15 mouse cellular contexts compared by ENCODE assay signal in genomic region chr2:68415691-68416090, GRCm38 (mm10). TPM values are rescaled to one million over a fixed set of nuclear protein-coding genes. Genes with fewer than 3 reads are reported as not detected.
DNase-seq lines count a peak whose midpoint lies in the region; ATAC-seq and TF ChIP-seq lines count a peak whose summit lies in the region.
"Had no signal": no experiment of that assay in that cellular context is flagged by ENCODE, and none has a peak within 500 bp of the region (broad histone marks: within the 10 kb centered on the region; RNA-seq: fewer than 3 reads in every experiment).

No protein-coding gene starts in this region.

- 52% methylated on average over 6 of the region's 6 CpGs for WGBS in lung, embryonic 14.5 days
- 41% methylated on average over 6 of the region's 6 CpGs for WGBS in heart, embryonic 16.5 days

- DNase-seq in lung, embryonic 14.5 days, result peak; percentile 19
- DNase-seq in lung, postnatal 10 days, result no peak
- peak; percentile 29 to 52 for DNase-seq in cerebellum, postnatal 14 days
- peak; percentile 26 for DNase-seq in lung, postnatal 25 days (ENCODE audit: low spot score)
- no peak for DNase-seq in retina, embryonic 14.5 days (ENCODE audit: low spot score)
- DNase-seq in testis, postnatal 14 days (ENCODE audit: low spot score), result no peak
- DNase-seq in left cerebral cortex, adult 9 months (ENCODE audit: low spot score in 2 of 2), result no peak
- DNase-seq: adrenal gland, adult 2 months; right cerebral cortex, postnatal 4 days had no signal

- no peak overlapping the region for H3K27ac ChIP-seq in lung, embryonic 14.5 days (ENCODE audit: low read depth)
- H3K27ac ChIP-seq in heart, embryonic 16.5 days (ENCODE audit: low read length), result peak overlapping the region; percentile 91
- H3K27ac ChIP-seq: forebrain, embryonic 15.5 days; macrophage; neural tube, embryonic 15.5 days; stomach, postnatal 0 days had no signal

- H3K4me2 ChIP-seq in lung, embryonic 14.5 days, result no peak overlapping the region
- H3K4me2 ChIP-seq in heart, embryonic 16.5 days (ENCODE audit: low read depth, low read length), result peak overlapping the region; percentile 53
- H3K4me2 ChIP-seq: forebrain, embryonic 15.5 days; neural tube, embryonic 15.5 days had no signal

- H3K27me3 ChIP-seq in lung, embryonic 14.5 days (ENCODE audit: insufficient read depth, low read length), result no peaks in the 10 kb centered on the region
- no peaks in the 10 kb centered on the region for H3K27me3 ChIP-seq in heart, embryonic 16.5 days (ENCODE audit: control insufficient read depth, insufficient read depth, low read length)
- H3K27me3 ChIP-seq: forebrain, embryonic 15.5 days; neural tube, embryonic 15.5 days had no signal

- H3K4me3 ChIP-seq in lung, embryonic 14.5 days (ENCODE audit: low read depth, low read length), result no peak overlapping the region
- H3K4me3 ChIP-seq in heart, embryonic 16.5 days (ENCODE audit: low read length), result no peak overlapping the region
- H3K4me3 ChIP-seq: forebrain, embryonic 15.5 days; neural tube, embryonic 15.5 days had no signal

- ATAC-seq in lung, embryonic 14.5 days (ENCODE audit: insufficient read depth), result peak; percentile 28; the same call in 1 of the 2 replicates
- peak; percentile 85 for ATAC-seq in heart, embryonic 16.5 days (replicated peaks; ENCODE audit: extremely low read depth, insufficient read depth, low FRiP score)
- ATAC-seq: CD4-positive, CD25-positive, alpha-beta regulatory T cell, adult 4 months; forebrain, embryonic 15.5 days had no signal

- H3K36me3 ChIP-seq in lung, embryonic 14.5 days (ENCODE audit: insufficient read depth), result no peaks in the 10 kb centered on the region
- H3K36me3 ChIP-seq in heart, embryonic 16.5 days (ENCODE audit: control insufficient read depth, insufficient read depth), result 0 out of 2 replicates have a peak, but pooled peaks cover 2% of the 10 kb centered on the region
- H3K36me3 ChIP-seq: forebrain, embryonic 15.5 days; neural tube, embryonic 15.5 days had no signal

- H3K9me3 ChIP-seq in lung, embryonic 14.5 days (ENCODE audit: low read depth, low read length), result no peaks in the 10 kb centered on the region
- H3K9me3 ChIP-seq in heart, embryonic 16.5 days (replicated peaks; ENCODE audit: control insufficient read depth, low read length), result no peaks in the 10 kb centered on the region; the same call in 1 of the 2 replicates
- H3K9me3 ChIP-seq: forebrain, embryonic 15.5 days; neural tube, embryonic 15.5 days had no signal

- H3K4me1 ChIP-seq in lung, embryonic 14.5 days (ENCODE audit: insufficient read depth), result no peaks in the 10 kb centered on the region
- peaks cover 52% of the 10 kb centered on the region for H3K4me1 ChIP-seq in heart, embryonic 16.5 days (ENCODE audit: control insufficient read depth, insufficient read depth, low read length)
- H3K4me1 ChIP-seq: neural tube, embryonic 15.5 days had no signal

- no peak for TF ChIP-seq CTCF in lung, embryonic 14.5 days (IDR thresholded peaks at IDR 0.05; ENCODE audit: low read depth)

- no peak overlapping the region for H3K9ac ChIP-seq in lung, embryonic 14.5 days
- peak overlapping the region; percentile 18; the same call in 1 of the 2 replicates for H3K9ac ChIP-seq in heart, embryonic 16.5 days (ENCODE audit: low read length)
- H3K9ac ChIP-seq: forebrain, embryonic 15.5 days; neural tube, embryonic 15.5 days had no signal

RNA-seq across cellular contexts. Expression of gene Stk39, which starts 56.4 kb away (rescaled TPM):
- polyA plus RNA-seq in lung, embryonic 14.5 days (2014; fragmentation: Nextera tagmentation; extraction: Ambion mirVana), result 27.6 and 28.0 TPM in 2 replicates
- polyA plus RNA-seq in heart, embryonic 16.5 days (2015; fragmentation: Nextera tagmentation; extraction: Ambion mirVana), result 61.8 and 66.0 TPM in 2 replicates

Comparison
In these comparisons a context has a peak if more than half of its experiments do, and no peak if none do; other contexts are left out.
1. DNase-seq: peak in lung, embryonic 14.5 days (single experiment), cerebellum, postnatal 14 days (2 of 2) and lung, postnatal 25 days (single experiment); none in lung, postnatal 10 days (single experiment), retina, embryonic 14.5 days (single experiment), testis, postnatal 14 days (single experiment) and left cerebral cortex, adult 9 months (0 of 2).